Mouse (Mus musculus) liver, postnatal 0 days (tissue): ENCODE data around the gene Lmbr1.

Experiments used
- CTCF ChIP-seq: sonication (generic); IDR thresholded peaks from 2 replicates; pipeline ENCODE4 v1.5.1; 2016; ENCODE audit warnings: antibody characterized with exemption, low read depth
- EP300 ChIP-seq: IDR thresholded peaks from 2 replicates; pipeline ENCODE4 v1.6.1; 2016; ENCODE audit warnings: antibody characterized with exemption, low read depth, mild to moderate bottlenecking

- no peak for TF ChIP-seq CTCF
- no peak for TF ChIP-seq EP300
These were observed 181.0 kb downstream of the Lmbr1 start for GRCm38 (mm10) chr5:29197187-29197586.
